Mouse (Mus musculus) spleen, embryonic (tissue): ENCODE measurements at regions not wholly inside any gene's neighbourhood (a gene's known extent, or its start where the extent isn't known, plus 50 kb on each side); places are given as distances from the start of the nearest gene placed in this dataset.

Source experiments
- CTCF ChIA-PET: fragments of 350-600 bp; sonication (Branson Sonifier 250); formaldehyde crosslinking; loops from one replicate; lab custom pipeline; 2022; lab: Charles Lee

DNA sequence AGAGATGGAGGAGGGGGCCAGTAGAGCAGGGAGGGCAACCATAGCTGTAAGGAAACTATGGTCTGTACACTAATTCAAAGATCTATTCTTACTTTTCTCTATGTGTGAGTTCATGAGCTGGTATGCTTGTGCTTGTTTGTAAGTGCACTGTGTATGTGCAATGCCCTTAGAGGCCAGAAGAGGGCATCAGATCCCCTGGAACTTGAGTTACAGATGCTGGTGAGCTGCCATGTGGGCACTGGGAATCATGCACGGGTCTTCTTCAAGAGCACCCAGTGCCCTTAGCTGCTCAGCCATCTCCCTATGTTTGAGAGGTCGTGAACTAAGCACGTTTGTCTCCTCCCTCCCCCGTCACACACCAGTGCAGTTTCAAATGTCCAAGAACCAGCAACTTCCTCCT lies 68.9 kb downstream of the Tbx3 start:
- CTCF ChIA-PET, result interaction anchor here (0.6 kb wide), 1 partner anchor 386 kb away, joined by 3 read pairs; no protein-coding TSS in a partner anchor

DNA sequence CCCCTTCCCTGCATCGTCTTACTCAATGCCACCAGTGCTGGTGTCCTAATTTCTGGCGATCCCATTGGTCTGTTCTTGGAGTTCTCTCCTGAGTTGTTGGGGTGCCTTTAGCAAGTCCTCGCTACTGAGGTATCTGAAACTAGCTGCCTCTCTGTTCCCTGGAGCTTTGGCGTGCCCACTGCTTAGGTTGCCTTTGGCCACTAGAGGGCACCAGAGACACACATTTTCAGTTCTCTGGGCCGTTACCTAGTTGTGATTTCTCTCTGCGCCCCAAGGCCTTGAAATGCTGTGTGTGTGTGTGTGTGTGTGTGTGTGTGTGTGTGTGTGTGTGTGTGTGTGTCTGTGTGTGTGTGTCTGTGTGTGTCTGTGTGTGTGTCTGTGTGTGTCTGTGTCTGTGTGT lies 70.6 kb downstream of the Tbx3 start:
- CTCF ChIA-PET, result interaction anchor here (0.7 kb wide), 2 partner anchors 304 to 1408 kb away, joined by 6 to 11 read pairs; no protein-coding TSS in a partner anchor

DNA sequence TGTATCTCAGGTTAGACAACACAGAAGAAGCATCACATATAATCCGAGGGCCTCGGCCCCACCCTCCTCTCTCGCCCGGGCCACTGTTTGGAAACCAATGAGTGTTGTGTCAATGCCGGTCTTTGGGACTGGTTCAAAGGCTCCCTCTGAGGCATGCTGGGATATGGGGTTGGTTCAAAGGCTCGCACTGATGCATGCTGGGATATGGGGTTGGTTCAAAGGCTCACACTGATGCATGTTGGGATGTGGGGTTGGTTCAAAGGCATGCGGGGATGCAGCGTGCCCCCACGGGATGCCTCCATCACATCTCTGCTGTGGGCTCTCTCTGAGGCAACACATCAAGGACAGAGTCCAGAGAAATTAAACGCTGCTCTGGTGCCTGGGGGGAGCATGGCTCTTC lies 73.3 kb downstream of the Tbx3 start:
- CTCF ChIA-PET, result no interaction called here

DNA sequence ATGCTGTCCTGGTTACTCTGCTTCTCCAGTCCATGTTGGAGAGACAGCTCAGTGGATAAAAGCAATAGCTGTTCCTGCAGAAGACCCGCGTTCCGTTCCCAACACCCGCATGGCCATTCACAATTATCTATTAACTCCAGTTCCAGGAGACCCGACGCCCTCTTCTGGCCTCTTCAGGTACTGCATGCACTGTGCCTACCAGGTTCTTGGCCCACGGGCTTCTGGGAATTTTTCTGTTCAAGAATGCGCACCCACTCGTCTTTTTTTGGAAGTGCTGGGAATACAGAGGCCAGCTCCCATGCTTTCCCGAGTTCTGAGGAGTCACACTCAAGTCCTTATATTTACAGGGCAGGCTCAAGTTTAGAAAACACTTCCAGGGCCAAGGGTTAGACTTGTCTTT lies 76.6 kb downstream of the Tbx3 start:
- CTCF ChIA-PET, result no interaction called here

DNA sequence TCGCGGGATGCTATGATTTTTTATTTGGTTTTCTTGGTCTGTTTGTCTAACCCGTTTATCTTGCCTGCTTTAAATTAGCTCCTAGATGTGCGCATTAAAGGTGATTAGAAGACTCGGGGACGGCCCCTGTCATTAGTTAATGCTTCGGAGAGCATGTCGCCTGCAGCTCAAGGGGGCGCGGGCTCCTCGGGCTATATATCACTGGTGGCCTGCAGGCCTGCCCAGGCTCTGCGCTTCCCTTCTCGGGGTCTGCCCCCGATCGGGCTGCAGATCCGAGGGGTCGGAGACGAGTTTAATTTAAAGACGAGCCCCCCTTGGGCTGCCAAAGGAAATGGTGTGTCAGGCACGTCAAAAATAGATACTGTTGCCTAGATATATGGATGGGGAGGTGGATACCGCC lies 78.2 kb downstream of the Tbx3 start:
- CTCF ChIA-PET, result no interaction called here

DNA sequence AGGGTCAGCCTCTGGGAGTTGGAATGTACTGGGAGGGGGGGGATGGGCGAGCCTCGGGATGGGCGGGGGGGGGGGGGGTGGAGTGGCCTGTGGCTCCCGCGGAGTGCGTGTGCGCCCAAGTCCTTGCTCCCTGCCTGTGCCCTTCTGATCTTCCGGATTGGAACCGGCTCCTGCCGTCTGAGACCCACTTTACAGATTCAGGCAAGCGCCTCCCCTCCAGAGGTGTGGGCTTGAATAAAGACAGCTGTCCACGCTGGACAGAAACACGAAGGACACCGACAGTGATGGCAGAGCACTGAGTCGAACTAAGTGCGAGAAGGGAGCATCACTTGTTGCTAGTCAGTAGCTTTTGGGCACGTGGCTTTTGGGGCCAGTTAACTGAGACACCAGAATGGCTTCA lies 78.7 kb downstream of the Tbx3 start:
- CTCF ChIA-PET, result no interaction called here

DNA sequence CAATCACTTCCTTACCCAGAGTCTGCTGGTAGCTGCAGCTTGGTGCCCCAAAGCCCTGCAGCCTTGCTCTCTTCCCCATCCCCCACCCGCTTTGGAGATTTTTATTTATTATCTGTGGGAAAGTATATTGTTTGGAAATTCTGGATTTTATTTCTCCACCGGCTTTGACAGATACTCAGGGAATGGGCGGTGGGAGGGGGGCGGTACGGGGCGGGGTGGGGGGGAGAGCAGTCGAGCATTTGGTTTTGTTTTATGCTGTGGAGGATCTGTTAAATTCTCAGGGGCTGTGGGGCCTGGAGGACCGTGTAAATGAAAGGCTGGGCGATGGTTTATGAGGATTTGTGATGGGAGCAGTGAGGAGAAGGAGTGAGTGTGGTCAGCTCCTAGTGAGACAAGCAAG lies 76.7 kb upstream of the Tbx5 start:
- CTCF ChIA-PET, result no interaction called here

DNA sequence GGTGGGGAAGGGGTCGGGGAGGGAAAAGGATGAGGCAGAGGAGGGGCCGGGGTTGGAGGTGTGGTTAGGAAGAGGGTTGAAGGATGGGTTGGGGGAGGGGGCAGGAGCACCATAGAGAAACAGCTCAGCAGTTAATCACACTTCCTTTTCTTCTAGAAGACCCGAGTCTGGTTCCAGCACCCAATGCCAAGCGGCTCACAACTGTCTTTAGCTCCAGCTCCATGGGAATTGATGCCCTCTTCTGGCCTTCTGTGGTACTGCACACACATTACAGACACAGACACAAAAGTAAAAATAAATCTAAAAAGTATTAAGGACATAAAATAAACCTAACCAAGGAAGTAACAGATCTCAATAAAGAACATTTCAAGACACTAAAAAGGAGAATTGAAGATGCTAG lies 73.6 kb upstream of the Tbx5 start:
- CTCF ChIA-PET, result no interaction called here

DNA sequence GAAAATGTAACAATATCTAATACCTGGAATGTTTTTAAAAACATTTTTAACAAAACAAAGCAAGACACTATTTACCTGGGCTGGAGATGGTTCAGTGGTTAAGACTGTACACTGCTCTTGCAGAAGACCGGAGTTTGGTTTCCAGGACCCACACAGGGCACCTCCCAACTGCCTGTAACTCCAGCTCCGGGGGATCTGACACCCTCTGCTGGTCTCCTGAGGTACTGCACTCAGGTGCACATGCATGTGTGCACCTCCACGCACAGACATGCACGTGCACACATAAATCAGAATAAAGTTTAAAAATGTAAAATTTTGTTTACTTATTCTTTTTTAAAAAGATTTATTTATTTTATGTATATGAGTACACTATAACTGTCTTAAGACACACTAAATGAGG lies 70.4 kb upstream of the Tbx5 start:
- CTCF ChIA-PET, result no interaction called here

DNA sequence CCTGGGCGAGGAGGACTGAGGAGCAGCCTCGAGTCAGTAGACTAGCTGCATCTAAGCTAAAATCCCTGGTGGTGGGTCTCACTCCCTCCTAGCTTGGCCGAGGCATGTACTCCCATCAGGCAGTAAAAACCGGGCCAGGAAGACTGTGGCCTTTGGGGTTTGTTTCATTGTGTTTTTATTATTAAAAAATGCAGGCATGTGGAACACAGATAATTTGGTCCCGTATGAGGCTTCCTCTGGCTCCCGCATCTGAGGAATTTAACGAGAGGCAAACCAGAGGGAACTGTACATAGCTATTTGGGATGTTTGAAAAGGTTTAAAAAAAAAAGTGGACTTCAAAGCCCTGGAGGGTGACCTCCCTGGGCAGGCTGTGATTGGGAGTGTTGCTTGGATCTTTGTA lies 69.1 kb upstream of the Tbx5 start:
- CTCF ChIA-PET, result no interaction called here

DNA sequence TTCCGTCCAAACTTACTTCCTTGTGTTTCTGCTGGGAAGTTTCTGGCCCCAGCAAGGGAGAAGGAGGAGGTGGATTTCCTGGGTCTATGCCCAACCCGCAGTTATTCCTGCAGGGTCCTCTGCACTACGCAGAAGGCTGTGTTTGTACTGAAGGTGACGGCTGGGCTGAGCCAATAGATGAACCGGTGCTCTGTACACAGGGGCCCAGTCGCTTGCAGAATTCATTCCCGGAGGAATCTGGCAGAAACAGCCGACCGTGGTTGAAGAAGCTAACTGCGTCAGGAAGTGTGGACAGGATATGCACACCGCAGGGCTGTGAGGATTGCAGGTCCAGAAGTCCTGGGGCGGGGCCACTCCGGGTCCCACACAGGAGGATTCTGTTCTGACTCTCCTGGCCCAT lies 66.1 kb upstream of the Tbx5 start:
- CTCF ChIA-PET, result interaction anchor here (0.6 kb wide), 1 partner anchor 138 kb away, joined by 4 read pairs; no protein-coding TSS in a partner anchor

DNA sequence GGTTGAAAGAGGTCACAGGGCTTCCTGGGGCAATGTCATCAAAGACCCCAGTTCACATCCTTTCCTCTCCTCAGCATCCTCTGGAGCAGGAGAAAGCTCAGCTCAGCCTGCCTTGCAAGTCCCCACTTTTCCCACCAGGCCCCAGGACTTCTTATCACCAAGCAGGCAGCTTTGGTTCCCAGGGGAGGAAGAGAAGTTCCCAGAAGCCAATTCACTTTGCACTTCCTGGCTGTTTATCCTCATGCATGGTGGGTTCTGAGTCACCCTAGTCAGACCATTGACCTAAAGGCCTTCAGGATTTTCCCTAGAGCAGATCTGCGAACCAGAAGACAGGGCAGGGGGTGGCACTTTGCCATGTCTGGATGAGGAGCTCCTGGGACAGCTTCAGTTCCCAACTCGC lies 61.5 kb upstream of the Tbx5 start:
- CTCF ChIA-PET, result no interaction called here

DNA sequence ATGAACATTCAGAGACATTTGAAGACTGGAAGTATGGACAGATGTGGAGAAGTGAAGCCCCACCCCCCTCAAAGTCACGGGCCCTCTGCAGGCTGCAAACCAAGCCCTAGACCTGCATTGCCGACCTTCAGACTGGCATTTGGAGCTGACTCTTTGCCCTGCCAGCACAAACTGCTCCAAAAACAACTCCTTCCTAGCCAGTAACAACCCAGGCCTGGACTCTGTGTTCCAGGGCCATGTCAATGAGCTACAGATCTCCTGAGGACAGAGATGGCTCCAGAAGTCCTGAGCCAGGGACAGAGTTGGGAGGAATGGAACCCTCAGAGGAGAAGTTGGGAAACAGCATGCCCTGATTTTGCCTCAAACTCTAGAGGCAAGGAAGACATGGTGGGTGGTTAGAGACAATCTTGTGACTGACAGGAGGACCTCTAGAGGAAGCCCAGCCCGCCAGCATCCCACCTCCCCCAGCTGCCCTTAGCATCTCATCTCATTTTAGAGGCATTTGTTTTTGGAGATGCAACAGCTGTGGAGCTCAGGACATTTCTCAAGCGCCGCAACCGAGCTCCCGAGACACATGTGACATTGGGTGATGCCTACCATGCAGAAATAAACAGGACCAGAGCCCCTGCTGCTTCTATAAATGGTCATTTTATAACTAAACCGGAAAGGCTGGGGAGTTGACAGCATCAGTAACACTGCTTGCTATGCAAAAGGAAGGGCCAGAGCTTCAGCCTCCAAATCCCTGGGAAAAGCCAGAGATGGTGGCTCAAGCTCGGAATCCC lies 56.2 kb upstream of the Tbx5 start:
- CTCF ChIA-PET, result no interaction called here

DNA sequence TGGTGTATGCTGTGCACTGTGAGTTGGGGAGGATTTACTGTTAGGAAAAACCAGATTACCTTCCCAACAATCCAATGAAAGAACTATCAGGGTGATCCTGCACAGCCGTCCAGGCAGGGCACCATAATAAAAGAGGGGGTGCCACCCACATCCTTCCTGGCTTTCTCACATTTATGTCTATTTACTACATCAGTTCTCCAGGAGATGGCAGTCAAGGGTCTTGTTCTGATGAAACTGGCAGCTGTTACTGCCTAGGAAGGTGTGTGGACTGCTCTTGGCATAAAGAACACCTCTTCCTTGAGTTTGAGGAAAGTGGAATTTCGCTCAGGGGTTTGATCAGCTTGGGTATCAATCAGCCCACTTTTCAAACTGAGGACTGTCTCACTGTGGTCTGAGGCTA lies 54.6 kb upstream of the Tbx5 start:
- CTCF ChIA-PET, result no interaction called here

DNA sequence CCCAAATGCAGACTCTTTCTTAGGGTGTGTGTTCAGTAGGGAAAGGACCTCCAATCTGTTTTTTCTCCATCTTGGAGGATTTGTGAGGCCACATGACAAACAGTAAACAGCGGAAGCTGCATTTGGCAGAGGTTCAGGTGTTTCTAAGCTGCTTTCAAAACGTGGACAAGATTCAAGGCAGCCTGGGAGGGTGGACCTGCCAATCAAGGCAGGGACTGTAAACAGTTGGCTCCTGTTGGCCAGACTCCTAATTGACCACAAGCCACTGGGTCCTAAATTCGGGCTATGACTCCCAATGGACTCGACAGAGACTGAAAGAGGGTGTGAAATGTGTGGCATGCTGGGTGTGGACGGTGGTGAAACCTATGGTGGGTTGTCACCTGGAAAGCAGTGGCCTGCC lies 51.1 kb upstream of the Tbx5 start:
- CTCF ChIA-PET, result no interaction called here
